Mouse (Mus musculus) spleen, adult 2 months (tissue): ENCODE data around the gene Spata16.

ENCODE experiments used
- CTCF ChIP-seq: fragments of 200-500 bp; IDR thresholded peaks from 2 replicates; pipeline ENCODE4 v1.5.1; 2011; ENCODE audit warnings: mild to moderate bottlenecking, inconsistent platforms; ENCODE audit not compliant: insufficient read depth, insufficient read length, insufficient replicate concordance; ENCODE audit errors: extremely low read depth
- POLR2A ChIP-seq: fragments of 200-500 bp; IDR thresholded peaks from 2 replicates; pipeline ENCODE4 v1.6.1; 2011; ENCODE audit warnings: low read depth, low read length, inconsistent platforms

DNA sequence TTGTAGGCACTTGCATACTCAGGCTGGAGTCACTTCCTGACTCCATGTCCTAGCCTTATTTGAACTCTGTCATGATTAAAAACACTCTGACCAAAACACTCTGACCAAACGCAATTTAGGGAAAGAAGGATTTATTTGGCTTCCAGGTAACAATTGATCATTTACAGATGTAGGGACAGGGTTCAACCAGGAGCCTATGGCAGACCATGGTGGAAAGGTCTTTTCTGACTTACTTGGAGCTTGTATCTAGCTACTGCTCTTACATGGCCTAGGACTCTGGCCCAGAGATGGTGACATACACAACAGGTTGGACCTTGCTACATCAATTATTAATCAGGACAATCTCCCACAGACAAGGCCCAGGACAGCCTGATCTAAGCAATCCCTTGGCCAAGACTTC is 32.6 kb upstream of the Spata16 start:
- TF ChIP-seq POLR2A (no peak), CTCF (no peak)
